Mouse (Mus musculus) stomach, embryonic 14.5 days (tissue): ENCODE measurements around the gene Rtl8a. TPM values are rescaled to one million over a fixed set of nuclear protein-coding genes. Genes with fewer than 3 reads are reported as not detected.
"Not testable (repeated sequence)": the region's sequence is repeated elsewhere in the genome, so short reads cannot be mapped to it uniquely, and the experiment has no call there.

Experiments
- ATAC-seq: fragments of 200-750 bp; cut with Nextera tagmentation; 2 replicates; pipeline ENCODE4 v1.8.0; 2017; ENCODE audit warnings: low read depth, moderate TSS enrichment; ENCODE audit not compliant: insufficient number of reproducible peaks, insufficient read depth, low FRiP score
- H3K27ac ChIP-seq: fragments of 300-500 bp; sonication (generic); 2 replicates; pipeline ENCODE4 v1.5.1; 2014; ENCODE audit warnings: mild to moderate bottlenecking, low read length, moderate library complexity, mixed read lengths
- H3K27me3 ChIP-seq: fragments of 300-500 bp; sonication (generic); 2 replicates; pipeline ENCODE4 v1.6.1; 2014; ENCODE audit warnings: low read length, control low read depth, mixed read lengths; ENCODE audit not compliant: control insufficient read depth, insufficient read depth
- H3K36me3 ChIP-seq: fragments of 300-500 bp; sonication (generic); 2 replicates; pipeline ENCODE4 v1.6.1; 2014; ENCODE audit warnings: mild to moderate bottlenecking, control low read depth, low read length, moderate library complexity, mixed read lengths; ENCODE audit not compliant: control insufficient read depth, insufficient read depth
- H3K4me1 ChIP-seq: fragments of 300-500 bp; sonication (generic); 2 replicates; pipeline ENCODE4 v1.6.1; 2014; ENCODE audit warnings: low read length, control low read depth, mixed read lengths; ENCODE audit not compliant: control insufficient read depth, insufficient read depth
- H3K4me2 ChIP-seq: fragments of 300-500 bp; sonication (generic); replicated peaks from 2 replicates; pipeline ENCODE4 v1.6.1; 2014; ENCODE audit warnings: low read depth, low read length, control low read depth
- H3K4me3 ChIP-seq: fragments of 300-500 bp; sonication (generic); 2 replicates; pipeline ENCODE4 v1.5.1; 2014; ENCODE audit warnings: low read depth, low read length, control low read depth
- H3K9ac ChIP-seq: fragments of 300-500 bp; sonication (generic); replicated peaks from 2 replicates; pipeline ENCODE4 v1.6.1; 2014; ENCODE audit warnings: low read depth, mild to moderate bottlenecking, control low read depth, low read length, moderate library complexity, mixed read lengths
- H3K9me3 ChIP-seq: fragments of 300-500 bp; sonication (generic); 2 replicates; pipeline ENCODE4 v1.6.1; 2016; ENCODE audit warnings: low read depth, low read length, control low read depth; ENCODE audit not compliant: control insufficient read depth
- WGBS: fragments of 180-500 bp; shearing (Covaris S2); extraction: QIAGEN DNeasy Blood & Tissue Kit; methylation state at CpG from one replicate; pipeline ENCODE4 v1.1.7; 2014; 5-methylcytosine and 5-hydroxymethylcytosine counted together
- polyA plus RNA-seq: library from polyadenylated mRNA; unstranded; fragments of >200 nt; fragmentation: Nextera tagmentation; extraction: Ambion mirVana; gene quantifications from 2 replicates; pipeline ENCODE4 v1.2.1, GENCODE M21; 2014

Rtl8a gene
- polyA plus RNA-seq: 61.0 and 69.6 TPM in 2 replicates

DNA sequence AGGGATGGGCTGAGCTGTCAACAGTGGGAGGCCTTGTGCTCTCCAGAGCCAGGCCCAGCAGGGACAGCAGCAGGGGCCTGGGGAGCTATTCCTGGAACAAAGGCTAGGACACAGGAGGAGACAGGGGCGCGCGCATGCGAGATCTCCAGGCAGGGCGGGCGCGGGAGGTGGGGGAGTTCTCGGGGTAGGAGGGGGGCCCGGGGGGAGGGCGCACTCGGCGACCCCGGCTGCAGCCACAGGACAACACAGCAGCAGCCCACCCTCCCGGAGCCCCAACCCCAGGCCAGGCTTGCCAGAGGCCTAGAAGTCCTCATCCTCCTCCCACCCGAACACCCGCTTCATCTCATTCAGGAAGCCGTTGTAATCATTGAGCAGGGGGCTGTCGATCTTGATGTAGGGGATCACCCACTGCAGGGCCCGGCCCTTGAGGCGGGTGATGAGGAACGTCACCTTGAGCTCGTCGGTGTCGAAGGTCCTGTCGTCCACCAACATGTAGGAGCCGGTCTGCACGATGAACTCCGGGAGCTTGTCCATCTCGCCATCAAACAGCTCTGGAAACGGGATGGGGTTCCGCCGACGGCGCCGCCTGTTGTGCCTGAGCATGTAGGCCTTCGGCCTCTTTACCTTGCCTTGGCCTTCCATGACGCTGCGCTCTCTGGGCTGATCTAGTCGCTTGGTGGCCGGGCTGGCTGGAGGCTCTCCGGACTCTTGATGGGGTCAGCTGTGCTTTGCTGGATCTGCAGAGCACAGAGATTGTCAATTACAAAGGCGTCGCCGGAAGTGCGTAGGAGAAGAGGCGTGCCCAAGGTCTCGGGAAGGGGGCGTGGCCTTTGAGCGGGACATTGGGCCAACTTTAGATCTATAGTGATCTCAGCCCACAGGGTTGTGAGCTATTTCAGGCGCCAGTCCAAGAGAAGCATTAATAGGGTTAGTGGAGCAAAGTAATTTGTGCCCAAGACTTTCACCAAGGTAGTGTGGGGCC is at the start of gene Rtl8a:
TSS of gene Rtl8a (minus strand) at position 703 of the 982 bp plus-strand sequence.
- H3K4me3 ChIP-seq: peak within 1 kb of the TSS; percentile 20
- 18% methylated on average over 10 of the region's 50 CpGs for WGBS
- not testable (repeated sequence) for H3K36me3 ChIP-seq, H3K27ac ChIP-seq, H3K9ac ChIP-seq, H3K27me3 ChIP-seq, H3K9me3 ChIP-seq, H3K4me1 ChIP-seq
- H3K4me2 ChIP-seq: peak within 1 kb of the TSS; percentile 20; the same call in 1 of the 2 replicates
- peak; percentile 93 for ATAC-seq

DNA sequence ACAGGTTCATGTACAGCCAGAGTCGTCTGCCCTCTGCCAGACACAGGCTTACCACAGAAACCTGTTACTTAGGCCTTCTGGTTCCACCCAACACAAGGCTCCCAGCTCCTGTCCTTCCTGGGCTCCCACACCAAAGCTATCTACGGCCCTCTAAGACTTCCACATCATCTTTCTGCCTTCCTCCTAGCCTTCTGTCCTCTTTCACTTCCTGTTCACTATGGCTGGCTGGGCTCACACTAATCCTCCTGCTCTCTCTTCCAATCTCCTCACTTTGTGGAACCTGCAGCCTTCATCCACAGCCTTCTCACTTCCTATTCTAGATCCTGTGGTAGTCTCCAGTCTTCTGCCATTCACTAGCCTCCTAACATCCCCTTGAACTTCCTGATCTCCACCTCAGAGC is 49.7 kb upstream of the Rtl8a start:
- 81% methylated on average over 2 of the region's 2 CpGs for WGBS
- Histone ChIP-seq H3K27me3 (no peaks in the 10 kb centered on the region), H3K4me1 (no peaks in the 10 kb centered on the region), H3K4me2 (no peak overlapping the region), H3K9ac (no peak overlapping the region), H3K4me3 (no peak overlapping the region), H3K27ac (no peak overlapping the region), H3K9me3 (no peaks in the 10 kb centered on the region), H3K36me3 (no peaks in the 10 kb centered on the region)
- ATAC-seq: no peak

DNA sequence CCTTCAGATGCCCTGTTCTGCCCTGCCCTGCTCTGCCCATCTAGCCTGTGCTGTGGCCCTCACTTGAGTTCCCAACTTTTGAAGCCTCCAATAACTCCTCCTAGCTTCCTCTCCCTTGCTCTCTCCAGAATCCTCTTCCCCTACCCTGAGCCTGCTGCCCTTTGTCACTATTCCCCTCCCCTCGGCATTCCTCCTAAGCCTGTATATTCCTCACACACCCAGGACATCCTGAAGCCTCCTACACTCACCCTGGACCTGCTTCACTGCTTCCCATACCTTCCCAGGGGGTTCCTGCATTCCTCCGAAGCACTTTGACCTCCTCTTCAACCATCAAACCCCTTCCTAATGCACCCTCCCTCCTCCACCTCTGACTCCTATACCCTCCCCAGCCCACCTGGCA is 48.6 kb upstream of the Rtl8a start:
- H3K4me1 ChIP-seq: no peaks in the 10 kb centered on the region
- H3K9me3 ChIP-seq: no peaks in the 10 kb centered on the region
- no peak overlapping the region for H3K4me2 ChIP-seq
- no peak overlapping the region for H3K27ac ChIP-seq
- no peak overlapping the region for H3K9ac ChIP-seq
- no peak for ATAC-seq
- no peaks in the 10 kb centered on the region for H3K27me3 ChIP-seq
- WGBS: 54% methylated on average over 2 of the region's 2 CpGs
- H3K4me3 ChIP-seq: no peak overlapping the region
- no peaks in the 10 kb centered on the region for H3K36me3 ChIP-seq

DNA sequence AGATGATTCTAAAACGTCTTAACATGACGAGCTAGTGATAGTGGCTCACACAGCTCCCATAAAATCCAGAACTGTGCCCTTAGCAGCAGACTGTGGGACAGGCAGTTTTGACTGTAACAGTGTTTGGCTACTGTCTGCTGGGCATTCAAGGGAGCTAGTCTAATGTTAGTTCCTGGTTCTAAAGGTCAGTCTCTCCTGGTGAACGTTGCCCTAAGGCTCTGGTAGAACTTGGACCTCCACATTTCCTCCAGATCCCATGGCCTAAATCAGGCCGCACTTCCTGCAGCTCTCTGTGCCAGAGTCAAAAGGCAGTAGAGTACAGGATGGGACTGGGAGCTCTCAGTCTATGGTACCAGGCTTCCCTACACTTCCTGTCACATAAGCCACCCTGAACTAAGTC is 41.2 kb upstream of the Rtl8a start:
- ATAC-seq, H3K36me3 ChIP-seq, H3K9me3 ChIP-seq, H3K4me1 ChIP-seq, H3K4me3 ChIP-seq, H3K4me2 ChIP-seq, H3K27me3 ChIP-seq, H3K27ac ChIP-seq, H3K9ac ChIP-seq: not testable (repeated sequence)
- 64% methylated on average over 2 of the region's 4 CpGs for WGBS

DNA sequence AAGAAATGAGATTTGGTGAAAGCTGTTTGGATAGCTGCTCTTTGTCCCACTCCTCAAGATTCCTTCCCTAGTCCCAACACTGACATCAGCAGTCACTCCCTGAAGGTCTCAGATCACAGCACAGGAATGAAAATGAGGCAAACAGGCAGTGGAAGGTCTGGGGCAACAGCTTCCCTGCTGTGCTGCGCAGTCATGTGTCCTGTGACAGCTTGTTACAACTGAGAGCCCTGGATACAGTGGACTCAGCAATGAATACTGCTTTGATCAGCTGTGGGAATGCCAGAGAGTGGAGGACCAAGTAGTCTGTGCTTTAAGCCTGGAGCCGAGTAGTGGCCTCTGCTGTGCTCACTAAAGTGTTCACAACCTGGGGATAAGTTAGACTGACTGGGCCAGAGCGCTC is 39.2 kb upstream of the Rtl8a start:
- H3K4me2 ChIP-seq, H3K36me3 ChIP-seq, H3K9ac ChIP-seq, ATAC-seq, H3K4me3 ChIP-seq, H3K27me3 ChIP-seq, H3K9me3 ChIP-seq, H3K27ac ChIP-seq, H3K4me1 ChIP-seq: not testable (repeated sequence)
- 32% methylated on average over 3 of the region's 3 CpGs for WGBS

DNA sequence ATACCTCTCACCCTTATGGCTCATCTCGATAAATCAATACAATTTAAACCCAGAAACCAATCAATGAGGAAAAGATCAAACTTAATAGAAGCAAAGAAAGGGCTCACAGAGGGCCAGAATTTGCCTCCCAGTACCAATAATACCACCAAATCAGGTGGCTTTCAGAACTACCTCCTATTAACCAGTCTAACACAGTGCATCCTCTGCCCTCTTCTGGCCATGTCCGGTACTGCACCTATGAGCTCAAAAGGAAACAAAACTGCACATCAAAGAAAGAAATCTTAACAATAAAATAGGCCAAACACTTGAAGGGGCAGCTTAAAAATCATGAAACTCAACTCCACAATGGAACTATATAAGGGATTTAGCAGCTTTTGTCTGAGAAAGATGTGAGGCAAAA is 33.5 kb upstream of the Rtl8a start:
- H3K9ac ChIP-seq, H3K4me3 ChIP-seq, H3K27me3 ChIP-seq, ATAC-seq, H3K27ac ChIP-seq, H3K36me3 ChIP-seq, H3K4me2 ChIP-seq, H3K9me3 ChIP-seq, H3K4me1 ChIP-seq: not testable (repeated sequence)
- WGBS: 38% methylated on average over 2 of the region's 2 CpGs

DNA sequence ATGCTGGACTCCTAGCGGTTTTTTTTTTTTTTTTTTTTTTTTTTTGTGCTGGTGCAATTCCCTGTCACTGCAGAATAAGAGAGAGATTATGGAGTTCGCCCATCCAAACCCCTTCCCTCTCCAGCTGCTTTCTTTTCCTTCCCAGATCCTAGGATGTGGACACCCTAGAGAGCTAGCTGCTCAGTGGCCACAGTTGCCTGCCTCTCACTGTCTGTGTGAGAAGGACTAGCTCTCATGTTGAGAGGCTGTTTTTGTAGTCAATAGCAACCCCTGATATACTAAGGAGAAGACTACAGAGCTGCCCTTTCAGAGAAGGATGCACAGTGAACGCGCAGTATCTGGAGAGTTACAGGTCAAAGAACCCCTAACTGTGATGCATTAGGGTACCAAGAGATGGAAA is 27.2 kb upstream of the Rtl8a start:
- H3K4me3 ChIP-seq: peak overlapping the region; percentile 15; the same call in 1 of the 2 replicates
- peak overlapping the region; percentile 39; the same call in 1 of the 2 replicates for H3K27ac ChIP-seq
- ATAC-seq, H3K9ac ChIP-seq, H3K4me1 ChIP-seq, H3K36me3 ChIP-seq, H3K9me3 ChIP-seq, H3K27me3 ChIP-seq: not testable (repeated sequence)
- H3K4me2 ChIP-seq: peak overlapping the region; percentile 25
- 18% methylated on average over 4 of the region's 4 CpGs for WGBS

DNA sequence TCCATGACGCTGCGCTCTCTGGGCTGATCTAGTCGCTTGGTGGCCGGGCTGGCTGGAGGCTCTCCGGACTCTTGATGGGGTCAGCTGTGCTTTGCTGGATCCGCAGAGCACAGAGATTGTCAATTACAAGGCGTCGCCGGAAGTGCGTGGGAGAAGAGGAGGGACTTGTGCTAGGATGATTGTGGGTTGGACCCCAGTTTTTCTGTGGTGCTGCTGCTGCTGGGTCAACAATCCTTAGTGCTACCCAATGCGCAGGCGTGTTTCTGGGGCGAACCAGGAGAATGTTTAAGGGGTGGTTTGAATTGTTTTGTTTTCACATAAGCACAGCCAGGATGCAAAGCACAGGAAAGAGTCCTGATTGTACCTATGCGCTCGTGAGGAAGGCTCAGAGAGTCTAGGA is 26.8 kb upstream of the Rtl8a start, which contains the start of gene Rtl8b:
TSS of gene Rtl8b (minus strand) at position 115 of the 400 bp plus-strand sequence.
- Histone ChIP-seq H3K4me1 (no peaks in the 10 kb centered on the region), H3K27ac (peak within 1 kb of the TSS; percentile 39; the same call in 1 of the 2 replicates), H3K4me2 (peak within 1 kb of the TSS; percentile 25), H3K4me3 (peak within 1 kb of the TSS; percentile 15; the same call in 1 of the 2 replicates), H3K27me3 (no peaks in the 10 kb centered on the region), H3K9ac (no peak within 1 kb of the TSS), H3K36me3 (no peaks in the 10 kb centered on the region), H3K9me3 (no peaks in the 10 kb centered on the region)
- ATAC-seq: peak; percentile 93
- 16% methylated on average over 12 of the region's 15 CpGs for WGBS
